Mouse (Mus musculus) neural tube, embryonic 10.5 days (tissue): ENCODE results near the gene Cdh4.

Source experiments
- DNase-seq: peaks from one replicate; pipeline ENCODE4 v3.0.0-alpha.2; 2017; ENCODE audit warnings: low spot score; ENCODE audit errors: extremely low spot score

Cdh4 gene

DNA sequence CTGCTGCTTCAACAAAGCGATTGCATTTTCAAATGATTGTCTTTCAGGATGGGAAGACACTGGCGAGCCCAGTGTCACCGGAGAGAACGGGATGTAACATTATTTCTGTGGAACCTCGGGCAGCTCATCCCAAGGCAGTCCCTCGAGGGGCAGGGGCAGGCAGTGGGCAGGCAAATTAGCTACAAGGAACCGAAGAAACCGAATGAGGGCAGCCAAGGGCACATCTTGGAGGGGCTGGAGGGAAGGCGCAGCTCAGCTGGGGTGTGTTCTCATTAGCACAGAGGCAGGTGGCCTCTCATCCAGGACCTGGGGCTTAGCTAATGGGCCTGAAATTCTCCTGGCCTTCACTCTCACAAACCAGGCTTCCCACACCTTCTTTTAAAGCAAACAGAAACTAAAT, 407.5 kb downstream of the Cdh4 start:
- DNase-seq = no peak

DNA sequence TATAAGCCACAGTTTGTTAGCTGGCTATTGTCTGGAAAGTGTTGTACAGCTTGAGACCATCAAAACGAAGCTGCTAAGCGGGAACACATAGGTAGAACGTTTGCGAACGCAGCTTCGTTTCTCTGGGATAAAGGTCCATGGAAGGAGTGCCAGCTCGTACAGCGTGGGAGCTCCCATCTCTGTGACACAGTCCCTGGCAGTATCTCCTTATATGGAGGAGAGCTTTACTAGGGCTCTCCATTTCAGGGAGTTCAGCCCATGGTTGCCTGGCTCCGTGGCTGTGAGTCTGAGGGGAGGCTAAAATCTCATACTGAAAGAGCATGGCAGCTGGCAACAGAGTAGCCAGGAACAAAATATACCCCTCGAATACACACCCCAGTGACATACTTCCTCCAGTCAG, 409.9 kb downstream of the Cdh4 start:
- no peak for DNase-seq

DNA sequence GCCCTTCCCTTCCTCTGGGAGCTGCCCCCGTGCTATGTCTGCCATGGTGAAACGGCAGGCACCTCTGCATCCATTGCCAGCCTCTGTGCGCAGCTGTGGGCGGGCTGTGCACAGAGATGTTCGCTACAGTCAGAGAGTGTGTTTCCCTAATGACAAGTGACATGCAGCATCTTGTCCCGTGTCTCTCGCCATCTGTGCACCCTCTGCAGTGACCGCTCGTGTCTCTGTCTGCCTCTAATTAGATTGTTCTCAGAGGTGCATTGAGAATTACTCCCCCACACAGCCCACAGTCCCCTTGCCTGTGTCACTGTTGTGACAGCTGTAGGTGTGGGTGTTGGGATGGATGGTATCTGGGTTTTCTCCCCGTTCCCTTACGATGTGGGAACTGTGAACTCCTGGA, 410.6 kb downstream of the Cdh4 start:
- DNase-seq = no peak

DNA sequence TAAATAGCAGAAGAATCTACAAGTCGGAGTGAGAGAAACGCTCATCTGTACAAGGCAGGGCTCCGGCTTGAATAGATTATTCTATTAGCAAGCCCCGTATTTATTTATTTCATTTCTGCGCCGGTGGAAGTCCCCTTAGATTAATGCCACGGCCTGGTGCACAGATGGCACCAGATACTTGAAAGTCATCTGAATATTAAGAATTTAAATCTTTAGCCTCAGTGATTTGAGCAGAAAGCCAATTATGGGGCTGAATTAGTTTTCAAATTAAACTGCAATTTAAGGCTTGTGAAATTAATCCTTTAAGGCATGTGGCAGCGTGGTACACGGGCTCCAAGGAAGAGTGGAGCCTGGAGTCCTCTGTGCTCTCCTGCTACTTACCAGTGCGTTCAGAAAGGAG, 411.7 kb downstream of the Cdh4 start:
- DNase-seq = no peak

DNA sequence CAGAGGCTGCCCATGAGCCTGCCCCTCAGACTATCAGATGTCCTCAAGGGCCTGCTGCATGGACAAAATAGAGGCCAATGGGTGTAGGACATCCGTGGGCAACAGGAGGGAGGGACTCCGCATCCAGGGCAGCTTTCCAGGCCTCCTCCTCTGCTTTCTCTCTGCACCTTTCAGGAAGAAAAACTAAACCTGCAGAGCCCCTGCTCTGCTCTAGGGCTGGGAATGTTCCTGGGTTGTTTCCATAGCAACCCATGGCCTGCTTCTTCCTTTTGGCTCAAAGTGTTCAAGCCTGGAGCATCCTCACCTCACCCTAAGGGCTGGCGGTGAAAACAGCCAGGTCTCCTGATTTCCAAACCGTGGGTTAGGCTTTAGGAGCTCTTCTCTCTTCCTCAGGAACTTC, 414.9 kb downstream of the Cdh4 start:
- no peak for DNase-seq

DNA sequence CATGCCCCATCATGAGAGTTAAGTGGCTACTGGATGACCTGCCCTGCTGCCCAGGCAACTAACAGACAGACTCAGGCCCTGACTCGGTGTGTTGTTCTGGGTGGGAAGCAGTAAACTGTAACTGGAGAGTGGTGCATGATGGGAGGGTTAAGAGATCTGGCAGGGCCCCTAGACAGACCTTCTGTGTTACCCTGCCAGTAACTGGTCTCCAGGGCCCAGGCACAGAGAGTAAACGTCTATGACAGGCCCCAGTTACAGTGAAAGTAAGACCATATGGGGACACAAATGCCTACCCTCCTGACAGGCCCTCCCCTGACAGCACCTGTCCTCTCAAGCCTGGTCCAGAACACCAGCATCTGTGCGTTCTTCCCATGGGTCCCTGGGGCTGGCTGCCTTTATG, 420.4 kb downstream of the Cdh4 start:
- no peak for DNase-seq

DNA sequence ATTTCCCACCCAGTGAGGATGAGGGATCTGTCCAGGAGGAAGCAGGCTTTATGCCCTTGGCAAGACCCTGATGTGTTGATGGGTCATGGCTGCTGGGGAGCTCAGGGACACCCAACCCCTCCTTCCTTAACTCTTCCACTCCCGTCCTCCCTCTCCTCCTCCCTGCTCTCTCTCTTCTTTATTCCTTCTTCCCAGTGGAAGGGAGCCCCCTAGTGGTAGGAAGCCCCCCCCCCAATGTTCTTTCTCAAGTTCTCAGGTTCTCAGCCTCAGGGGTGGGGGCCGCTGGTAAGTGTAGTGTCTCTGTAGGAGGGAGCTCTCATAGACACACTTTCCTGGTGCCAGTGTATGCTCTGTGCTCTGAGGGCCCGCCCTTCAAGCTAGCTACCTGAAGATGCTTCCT, 421.0 kb downstream of the Cdh4 start:
- no peak for DNase-seq

DNA sequence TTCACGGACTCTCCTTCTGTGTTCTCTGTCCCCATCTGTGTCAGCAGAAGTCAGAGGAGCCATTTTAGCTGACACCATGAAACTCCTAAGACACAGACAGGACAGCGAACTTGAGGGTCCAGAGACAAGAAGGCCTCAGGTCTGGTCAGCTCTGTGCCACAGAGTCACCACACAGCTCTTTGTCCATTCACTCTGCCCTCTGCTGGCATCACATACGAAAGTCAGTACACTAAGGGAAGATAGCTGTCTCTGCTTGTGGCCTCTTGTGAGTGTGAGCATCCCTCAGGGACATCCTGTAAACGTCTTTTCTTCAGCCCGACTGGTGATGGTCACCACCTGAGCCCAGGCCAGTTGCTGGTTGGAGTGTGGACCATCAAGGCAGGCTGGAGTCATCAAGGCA, 422.9 kb downstream of the Cdh4 start:
- DNase-seq = no peak

DNA sequence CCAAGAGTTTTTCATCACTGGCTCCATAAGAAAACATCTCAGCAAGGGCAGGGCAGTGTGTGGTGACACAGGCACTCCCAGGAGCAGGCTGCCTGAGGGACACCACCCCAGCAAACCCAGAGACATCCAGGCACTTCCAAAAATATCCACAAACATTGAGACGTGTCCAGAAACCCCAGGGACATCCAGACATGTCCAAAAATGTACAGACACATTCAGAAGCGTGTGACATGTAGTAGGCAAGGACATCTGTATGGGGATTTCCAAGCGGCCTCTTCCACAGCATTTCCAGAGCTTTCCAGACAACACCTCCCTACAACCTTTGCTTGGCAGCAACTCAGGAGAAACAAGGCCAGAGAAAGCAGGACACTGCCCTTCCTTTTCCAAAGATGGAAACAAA, 425.4 kb downstream of the Cdh4 start:
- DNase-seq = no peak

DNA sequence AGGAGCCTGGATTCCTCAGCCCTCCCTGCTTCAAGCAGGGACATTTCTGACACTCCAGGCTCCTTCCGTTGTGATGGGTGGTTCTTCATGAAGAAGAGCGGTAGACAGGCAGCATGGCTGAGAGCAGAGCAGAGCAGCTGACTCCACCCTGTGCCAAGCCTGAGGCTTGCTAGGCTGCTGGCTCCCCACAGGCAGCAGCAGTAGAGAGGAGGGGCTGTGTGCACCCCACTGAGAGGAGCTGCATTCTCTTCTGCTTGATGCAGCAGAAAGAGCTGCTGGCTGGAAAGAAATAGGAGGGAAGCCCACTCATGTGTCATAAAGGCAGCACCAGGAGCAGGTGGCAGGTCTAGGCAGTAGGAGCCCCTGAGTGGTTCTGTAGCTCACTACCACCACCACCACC, 427.6 kb downstream of the Cdh4 start:
- no peak for DNase-seq

DNA sequence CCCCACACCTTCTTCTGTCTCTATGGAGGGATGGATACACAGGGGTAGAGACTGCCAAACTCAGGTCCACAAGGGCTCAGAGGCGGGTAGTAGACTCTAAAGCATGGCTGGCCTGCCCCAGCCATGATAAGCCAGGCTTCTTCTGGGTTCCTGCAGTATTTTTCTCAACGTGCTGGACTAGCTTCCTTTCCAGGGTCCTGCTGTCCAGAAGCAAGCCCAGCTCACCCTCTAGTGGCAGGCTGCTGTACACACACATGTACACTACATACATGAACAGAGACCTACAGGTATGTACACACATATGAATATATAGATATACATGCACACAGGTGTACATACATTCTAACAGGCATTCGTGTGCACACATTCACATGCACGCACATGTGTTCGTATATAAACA, 430.5 kb downstream of the Cdh4 start:
- no peak for DNase-seq

DNA sequence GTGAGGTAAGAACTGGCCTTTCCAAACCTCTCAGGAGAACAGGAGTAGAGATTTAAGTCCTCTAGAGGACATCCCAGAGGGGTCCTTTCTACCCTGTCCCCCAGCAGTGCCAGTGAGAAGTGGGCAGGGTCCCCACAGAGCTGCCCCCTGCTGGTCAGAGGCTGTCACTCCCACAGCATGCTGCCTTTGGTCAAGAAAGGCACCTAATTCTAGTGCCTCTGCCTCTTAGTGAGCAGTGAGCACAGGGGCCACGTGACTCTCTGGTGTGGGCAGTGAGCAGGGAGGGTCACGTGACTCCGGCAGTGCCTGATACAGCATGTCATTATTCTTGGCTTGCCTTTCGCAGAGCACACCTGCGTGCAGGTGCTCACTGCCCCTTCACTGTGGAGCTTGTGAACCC, 431.1 kb downstream of the Cdh4 start:
- DNase-seq = peak; percentile 36

DNA sequence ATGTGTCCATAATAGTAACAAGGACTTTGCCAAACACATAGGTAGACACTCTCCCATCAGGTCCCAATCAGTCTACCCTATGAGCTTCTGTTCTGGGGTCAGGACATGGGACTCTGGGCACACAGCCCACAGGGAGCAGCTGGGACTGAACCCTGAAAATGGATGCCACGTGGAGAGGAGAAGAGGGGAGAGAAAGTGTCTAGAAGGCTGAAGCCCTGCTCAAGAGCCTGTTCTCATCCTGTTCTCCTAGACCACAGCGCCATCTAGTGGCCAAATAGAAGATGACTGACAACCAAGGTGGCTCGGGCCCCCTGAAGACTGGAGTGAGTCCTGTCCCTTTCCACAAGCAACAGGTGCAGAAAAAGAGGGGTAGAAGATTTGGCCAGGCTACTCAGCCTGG, 432.9 kb downstream of the Cdh4 start:
- DNase-seq = peak; percentile 83

DNA sequence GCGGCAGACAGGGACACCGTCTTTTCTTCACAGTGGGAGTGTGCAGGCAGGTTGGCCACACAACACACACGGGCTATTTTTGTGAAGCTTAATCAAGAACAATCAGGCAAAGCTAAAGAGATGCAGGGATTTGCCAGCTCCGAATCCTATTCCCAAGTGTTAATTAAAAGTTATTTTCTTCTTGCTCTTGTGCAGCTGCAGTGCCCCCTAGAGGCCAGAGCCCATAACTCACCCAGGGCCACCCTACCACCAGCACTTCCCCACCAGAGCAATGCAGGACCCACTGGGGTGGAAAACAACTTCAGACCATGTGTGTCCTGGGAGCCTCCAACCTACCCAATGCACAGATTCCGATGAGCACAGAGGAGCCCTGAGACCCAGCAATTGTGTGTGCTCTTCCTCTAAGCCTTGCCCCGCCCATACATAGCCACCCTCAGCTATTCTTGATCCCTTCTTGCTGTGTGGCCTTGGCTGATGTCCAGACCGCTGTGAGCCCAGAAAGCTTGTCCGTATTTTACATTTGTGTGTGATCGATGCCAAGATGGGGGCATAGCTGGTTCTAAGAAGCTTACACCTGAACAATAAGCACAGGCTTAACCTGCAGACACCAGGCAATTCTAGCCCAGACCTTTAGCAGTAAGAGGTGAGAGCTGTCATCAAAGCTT, 435.5 kb downstream of the Cdh4 start:
- peak; percentile 48 for DNase-seq

DNA sequence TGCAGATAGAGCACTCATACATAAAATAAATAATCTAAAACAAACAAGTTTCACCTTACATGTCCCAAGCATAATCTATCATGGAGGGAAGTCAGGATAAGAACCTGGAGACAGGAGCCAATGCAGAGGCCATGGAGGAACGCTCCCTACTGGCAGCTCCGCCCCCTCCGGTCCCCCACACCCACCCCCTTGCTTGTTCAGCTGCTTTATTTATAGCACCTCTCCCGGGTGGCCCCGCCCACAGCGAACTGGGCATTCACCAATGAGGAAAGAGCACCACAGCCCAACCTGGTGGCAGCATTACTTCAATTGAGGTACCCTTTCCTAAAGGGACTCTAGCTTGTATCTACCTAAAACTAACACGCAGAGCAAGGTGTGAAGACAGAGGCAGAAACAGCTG, 442.3 kb downstream of the Cdh4 start:
- no peak for DNase-seq

DNA sequence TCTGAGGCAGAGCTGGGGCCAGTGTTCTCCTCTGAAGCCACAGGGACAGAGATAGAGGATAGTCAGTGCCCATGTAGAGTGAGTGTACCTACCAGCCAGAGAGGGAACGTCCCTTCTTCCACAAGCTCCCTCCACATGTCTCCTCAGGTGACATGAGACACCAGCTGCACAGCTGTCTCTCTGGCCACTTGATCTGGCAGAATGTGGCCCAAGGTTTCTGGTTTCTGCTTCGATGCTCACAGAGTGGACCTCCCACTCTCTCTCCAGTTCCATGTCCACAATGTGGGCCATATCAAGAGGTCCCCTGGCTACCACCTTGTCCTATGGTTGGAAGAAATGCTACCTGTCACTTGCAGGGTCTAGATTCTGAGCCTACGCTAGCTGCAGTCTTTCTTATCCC, 448.8 kb downstream of the Cdh4 start:
- no peak for DNase-seq

DNA sequence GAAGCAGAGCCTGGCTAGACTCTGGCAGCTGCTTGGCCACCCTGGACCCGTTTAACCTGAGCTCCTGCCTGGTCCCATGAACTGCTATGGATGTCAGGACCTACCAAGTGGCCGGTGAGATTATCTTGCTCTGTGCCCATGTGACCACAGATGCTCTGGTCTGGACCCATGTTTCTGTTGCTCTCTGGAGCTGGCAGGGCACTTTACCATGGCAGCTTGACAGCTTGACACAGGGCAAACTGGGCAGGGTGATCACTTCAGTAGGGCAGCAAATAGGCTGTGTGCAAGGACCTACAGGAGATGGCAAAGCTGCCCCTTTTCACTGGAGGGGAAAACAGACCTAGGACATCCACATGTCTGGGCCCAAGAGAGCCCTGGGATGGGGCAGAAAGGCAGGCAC, 454.7 kb downstream of the Cdh4 start:
- DNase-seq = no peak

DNA sequence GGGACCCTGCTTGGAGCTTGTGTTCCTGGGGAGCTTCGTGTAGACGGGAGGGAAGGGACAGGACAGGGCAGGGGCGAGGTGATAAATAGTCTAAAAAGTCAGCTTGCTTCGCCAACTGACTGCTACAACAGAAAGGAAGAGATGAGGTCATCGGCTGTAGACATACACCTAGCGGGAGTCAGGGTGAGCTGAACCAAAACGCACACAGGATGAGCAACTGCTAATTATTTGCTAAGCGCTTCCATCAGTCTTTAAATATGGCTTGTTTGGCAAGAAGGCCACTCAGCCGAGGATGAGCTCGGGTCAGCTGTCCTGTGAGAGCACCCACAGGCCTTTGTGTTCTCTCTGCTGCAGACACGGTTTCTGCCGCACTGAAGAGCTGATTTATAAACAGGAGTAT, 470.7 kb downstream of the Cdh4 start:
- peak; percentile 30 for DNase-seq

DNA sequence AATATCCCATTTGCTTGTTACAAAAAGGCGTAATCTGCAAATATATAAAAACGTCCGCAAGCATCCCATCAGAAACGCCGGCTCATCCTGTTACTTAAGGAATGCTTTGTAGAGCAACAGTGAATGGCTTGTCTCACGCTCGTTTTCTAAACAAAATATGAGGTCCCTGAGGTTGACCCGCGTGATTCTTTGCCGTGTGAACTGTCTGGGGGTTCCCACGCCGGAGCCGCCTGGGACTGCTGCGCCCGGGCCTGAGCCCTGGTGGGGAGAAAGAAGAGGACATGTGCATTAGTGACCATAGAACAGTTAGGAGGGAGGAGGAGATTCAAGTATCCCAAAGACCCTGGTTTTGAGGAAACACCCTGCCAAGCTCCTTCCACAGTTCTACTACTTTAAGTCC, 471.1 kb downstream of the Cdh4 start:
- DNase-seq = peak; percentile 22

DNA sequence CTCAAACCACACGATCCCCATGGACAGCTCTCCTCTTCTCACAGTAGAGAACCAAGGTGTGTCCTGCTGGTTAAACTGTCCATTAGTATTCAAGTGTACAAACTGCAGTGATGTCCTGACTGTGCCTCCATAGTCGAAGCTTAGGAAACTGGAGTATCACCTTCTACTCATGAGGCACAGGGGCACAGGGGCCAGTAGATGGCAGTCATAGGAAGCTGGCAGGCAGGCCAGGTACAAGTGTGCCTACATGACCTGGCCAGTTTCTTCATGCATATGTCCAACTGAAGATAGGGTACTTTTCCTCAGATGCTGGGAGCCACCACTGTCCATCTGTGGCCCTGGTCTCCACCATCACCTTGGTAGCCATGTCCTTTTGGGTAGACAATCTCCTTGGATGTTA, 472.0 kb downstream of the Cdh4 start:
- no peak for DNase-seq

DNA sequence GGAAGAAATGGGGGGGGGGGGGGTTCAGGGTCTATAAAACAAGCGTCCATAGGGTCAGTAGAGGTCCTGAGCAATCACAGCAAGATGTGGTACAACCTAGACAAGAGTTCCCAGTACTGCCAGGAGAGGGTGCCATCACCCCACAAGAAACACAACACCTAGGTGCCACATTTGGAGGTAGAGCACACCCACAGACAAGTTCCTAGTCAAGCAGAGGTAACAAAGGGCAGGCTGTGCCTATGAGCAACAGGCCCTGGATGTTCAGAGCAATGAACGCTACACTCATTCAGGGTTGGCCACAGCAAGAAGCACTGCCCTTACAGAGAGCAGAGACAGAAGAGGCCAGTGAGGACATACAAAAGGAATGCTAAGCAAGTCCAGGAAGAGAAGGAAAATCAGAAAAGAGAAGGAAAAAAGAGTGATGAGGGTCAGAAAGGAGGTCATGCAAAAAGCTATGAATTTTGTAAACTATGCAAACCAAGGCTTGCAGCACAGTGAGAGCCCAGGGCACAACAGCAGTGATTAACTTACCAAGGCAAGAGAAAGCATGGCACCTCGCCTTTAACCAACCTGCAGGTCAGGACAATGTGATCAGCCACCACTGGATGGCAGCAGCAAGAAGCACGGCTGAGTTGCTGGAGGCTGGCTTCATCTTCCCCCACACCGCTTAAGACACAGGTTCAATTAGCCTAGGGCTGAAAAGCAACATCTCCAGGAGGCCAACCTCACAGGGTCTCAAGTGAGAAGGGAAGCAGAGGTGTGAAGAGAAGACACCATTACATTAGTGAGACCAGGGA, 474.8 kb downstream of the Cdh4 start:
- DNase-seq = peak; percentile 36

DNA sequence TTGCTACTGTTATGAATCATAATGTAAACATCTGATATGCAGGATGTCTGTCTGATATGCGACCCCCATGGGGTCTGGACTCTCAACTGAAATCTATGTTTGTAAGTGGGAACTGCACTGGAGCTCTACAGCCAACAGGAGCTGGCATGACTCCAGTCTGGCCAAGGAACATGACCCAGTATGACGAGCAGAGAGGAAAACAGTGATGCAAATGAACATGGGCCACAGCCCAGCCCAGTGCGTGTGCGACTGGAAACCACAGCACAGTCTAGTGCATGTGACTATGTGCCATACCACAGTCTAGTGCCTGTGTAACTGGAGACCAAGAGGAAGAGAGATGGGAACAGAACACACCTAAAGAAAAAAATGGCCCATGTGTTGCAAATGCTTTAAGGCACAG, 477.8 kb downstream of the Cdh4 start:
- no peak for DNase-seq

DNA sequence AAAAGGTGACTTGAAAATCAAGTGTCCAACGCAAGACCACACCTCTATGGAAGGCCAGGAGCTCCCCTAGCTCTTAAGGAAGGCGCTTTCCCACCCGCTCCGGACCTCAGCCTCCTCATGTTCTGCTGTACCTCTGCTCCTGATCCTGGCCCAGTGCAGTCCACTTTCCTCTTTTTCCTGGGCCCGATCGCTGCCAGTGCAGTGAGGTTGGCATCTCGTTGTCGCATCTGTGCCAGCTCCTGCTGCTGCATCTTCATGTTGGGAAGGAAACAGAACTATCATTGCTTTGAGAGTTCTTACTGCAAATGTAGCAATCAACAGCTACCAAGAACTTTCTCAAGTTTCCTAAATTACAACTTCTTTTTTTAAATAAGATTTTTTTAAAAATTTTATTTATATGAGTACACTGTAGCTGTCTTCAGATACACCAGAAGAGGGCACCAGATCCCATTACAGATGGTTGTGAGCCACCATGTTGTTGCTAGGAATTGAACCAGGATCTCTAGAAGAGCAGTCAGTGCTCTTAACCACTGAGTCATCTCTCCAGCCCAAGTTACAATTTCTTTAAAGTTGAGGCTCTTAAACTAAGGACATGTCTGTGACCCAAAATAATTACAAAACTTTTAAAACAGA, 478.9 kb downstream of the Cdh4 start:
- no peak for DNase-seq
